ENCODE assay signal across 20 mouse cellular contexts in the genomic region with DNA sequence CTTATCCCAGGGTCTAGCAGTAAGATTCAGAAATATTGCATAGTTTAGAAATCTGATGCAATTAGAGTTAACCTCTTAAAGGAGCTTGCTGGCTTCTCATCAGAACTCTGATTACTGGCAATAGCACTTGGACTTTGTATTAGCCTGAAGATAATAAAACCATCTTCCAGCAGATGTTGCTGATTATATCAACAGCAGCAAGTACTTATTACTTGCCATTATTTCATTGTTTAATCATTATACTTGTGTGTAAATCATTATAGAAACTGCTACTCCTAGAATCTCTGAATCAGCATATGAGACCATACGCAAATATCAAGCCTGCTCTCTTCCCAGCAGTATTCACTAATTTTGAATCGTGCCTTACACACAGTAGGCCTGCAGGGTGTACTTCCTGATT. TPM values are rescaled to one million over a fixed set of nuclear protein-coding genes. Genes with fewer than 3 reads are reported as not detected.
"Had no signal": no experiment of that assay in that cellular context is flagged by ENCODE, and none has a peak within 500 bp of the region (broad histone marks: within the 10 kb centered on the region; RNA-seq: fewer than 3 reads in every experiment).

No protein-coding gene starts in this region.

- H3K27me3 ChIP-seq: midbrain, embryonic 12.5 days; neural tube, embryonic 13.5 days; neural tube, embryonic 15.5 days; stomach, embryonic 15.5 days had no signal

- H3K36me3 ChIP-seq: midbrain, embryonic 10.5 days; midbrain, embryonic 12.5 days; neural tube, embryonic 13.5 days; neural tube, embryonic 15.5 days; stomach, embryonic 15.5 days had no signal

- H3K4me1 ChIP-seq: midbrain, embryonic 10.5 days; midbrain, embryonic 12.5 days; neural tube, embryonic 13.5 days; neural tube, embryonic 15.5 days; stomach, embryonic 15.5 days had no signal

- H3K4me2 ChIP-seq: lung, embryonic 14.5 days; midbrain, embryonic 12.5 days; neural tube, embryonic 13.5 days; neural tube, embryonic 15.5 days; stomach, embryonic 15.5 days had no signal

- H3K27ac ChIP-seq: midbrain, embryonic 10.5 days; midbrain, embryonic 12.5 days; neural tube, embryonic 13.5 days; neural tube, embryonic 15.5 days; stomach, embryonic 15.5 days; stomach, postnatal 0 days had no signal

- ATAC-seq: midbrain, embryonic 16.5 days had no signal

- H3K4me3 ChIP-seq: midbrain, embryonic 10.5 days; midbrain, embryonic 12.5 days; myocyte; neural tube, embryonic 13.5 days; neural tube, embryonic 15.5 days; stomach, embryonic 15.5 days had no signal

- H3K9me3 ChIP-seq: midbrain, embryonic 10.5 days; midbrain, embryonic 12.5 days; neural tube, embryonic 13.5 days; neural tube, embryonic 15.5 days; stomach, embryonic 15.5 days had no signal

- H3K9ac ChIP-seq: lung, embryonic 14.5 days; midbrain, embryonic 12.5 days; neural tube, embryonic 13.5 days; neural tube, embryonic 15.5 days; stomach, embryonic 15.5 days had no signal

- DNase-seq: lung, adult 18-20 months; lung, embryonic 14.5 days; lung, postnatal 10 days; lung, postnatal 4 days; midbrain, embryonic 14.5 days; right cerebral cortex, postnatal 14 days; thymus, adult 2 months; thymus, postnatal 25 days; thymus, postnatal 4 days had no signal

RNA-seq across cellular contexts. Expression of a gene that starts 1.6 kb away (rescaled TPM):
- polyA plus RNA-seq: lung, embryonic 14.5 days; lung, embryonic 16.5 days; midbrain, embryonic 10.5 days; neural tube, embryonic 11.5 days had no signal

RNA-seq across cellular contexts. Expression of a gene that starts 24.6 kb away (rescaled TPM):
- total RNA-seq: megakaryocyte-erythroid progenitor cell, adult 5-6 weeks had no signal
- polyA plus RNA-seq: midbrain, embryonic 12.5 days; midbrain, embryonic 14.5 days; neural tube, embryonic 15.5 days had no signal
